Mouse (Mus musculus) ES-E14 (cell line): ENCODE data around the gene Ankrd11. TPM values are rescaled to one million over a fixed set of nuclear protein-coding genes. Genes with fewer than 3 reads are reported as not detected.

Experiments
- DNase-seq: peaks from one replicate; pipeline ENCODE4 v3.0.0-alpha.2; 2013; ENCODE audit warnings: low read depth, low spot score
- H3K27ac ChIP-seq: 2 replicates; pipeline ENCODE4 v1.5.1; 2012; ENCODE audit warnings: low read depth, mild to moderate bottlenecking, low read length, moderate library complexity, mixed read lengths; ENCODE audit not compliant: poor library complexity, insufficient read depth, severe bottlenecking
- H3K36me3 ChIP-seq: 2 replicates; pipeline ENCODE4 v1.6.1; 2012; ENCODE audit warnings: mild to moderate bottlenecking, low read length, moderate library complexity, mixed read lengths; ENCODE audit not compliant: control insufficient read depth, poor library complexity, insufficient read depth, severe bottlenecking
- H3K4me1 ChIP-seq, 2 experiments: fragments of 150-350 bp in 1 of 2; sonication (generic) in 1 of 2; 2 replicates each; pipeline ENCODE4 v1.6.1; 2012; ENCODE audit warnings: low read length in 2 of 2, mild to moderate bottlenecking in 1 of 2, mixed read lengths in 1 of 2; ENCODE audit not compliant: control insufficient read depth in 2 of 2, insufficient read depth in 2 of 2, poor library complexity in 1 of 2
- H3K4me3 ChIP-seq, 2 experiments: fragments of 150-350 bp in 1 of 2; sonication (generic) in 1 of 2; 2 replicates each; pipeline ENCODE4 v1.5.1; 2012; ENCODE audit warnings: low read length in 2 of 2, low read depth in 1 of 2, mild to moderate bottlenecking in 1 of 2, mixed read lengths in 1 of 2; ENCODE audit not compliant: insufficient read depth in 1 of 2, poor library complexity in 1 of 2, severe bottlenecking in 1 of 2
- H3K9ac ChIP-seq: 2 replicates; pipeline ENCODE4 v1.6.1; 2012; ENCODE audit warnings: low read depth, mild to moderate bottlenecking, low read length, mixed read lengths; ENCODE audit not compliant: poor library complexity, insufficient read depth, severe bottlenecking
- H3K9me3 ChIP-seq: fragments of 150-350 bp; sonication (generic); 2 replicates; pipeline ENCODE4 v1.6.1; 2012; ENCODE audit warnings: low read depth, mild to moderate bottlenecking, low read length; ENCODE audit not compliant: control insufficient read depth, insufficient read depth
- CHD2 ChIP-seq: IDR thresholded peaks from 2 replicates; pipeline ENCODE4 v1.6.1; 2014; ENCODE audit warnings: mild to moderate bottlenecking, low read depth, low read length, inconsistent platforms
- HCFC1 ChIP-seq: IDR thresholded peaks from 2 replicates; pipeline ENCODE4 v1.6.1; 2012; ENCODE audit warnings: low read length, inconsistent platforms, borderline replicate concordance; ENCODE audit not compliant: insufficient read depth
- MAFK ChIP-seq: IDR thresholded peaks from 2 replicates; pipeline ENCODE4 v1.6.1; 2014; ENCODE audit warnings: mild to moderate bottlenecking, low read depth, low read length, inconsistent platforms; ENCODE audit not compliant: insufficient read depth
- ZC3H11A ChIP-seq: IDR thresholded peaks from 2 replicates; pipeline ENCODE4 v1.6.1; 2012; ENCODE audit warnings: low read depth, mild to moderate bottlenecking, inconsistent platforms, low read length, borderline replicate concordance
- ZNF384 ChIP-seq: IDR thresholded peaks from 2 replicates; pipeline ENCODE4 v1.6.1; 2012; ENCODE audit warnings: low read depth, low read length, inconsistent platforms
- in situ Hi-C, 2 experiments: fragments of 600-800 bp; cut with MboI; formaldehyde crosslinking; loops; one replicate each; pipeline ENCODE4 v1.15.1; 2025; ENCODE audit warnings: low sequenced_read_pairs in 2 of 2, inconsistent platforms in 1 of 2; ENCODE audit not compliant: unreplicated experiment in 2 of 2
- total RNA-seq: library from RNA; depleted of rRNA; stranded (reverse); fragments of 300-350 nt; gene quantifications from 2 replicates; pipeline ENCODE4 v1.2.3, GENCODE M21; 2012

Gene Ankrd11
- total RNA-seq, 1 experiment, result 155 TPM

DNA sequence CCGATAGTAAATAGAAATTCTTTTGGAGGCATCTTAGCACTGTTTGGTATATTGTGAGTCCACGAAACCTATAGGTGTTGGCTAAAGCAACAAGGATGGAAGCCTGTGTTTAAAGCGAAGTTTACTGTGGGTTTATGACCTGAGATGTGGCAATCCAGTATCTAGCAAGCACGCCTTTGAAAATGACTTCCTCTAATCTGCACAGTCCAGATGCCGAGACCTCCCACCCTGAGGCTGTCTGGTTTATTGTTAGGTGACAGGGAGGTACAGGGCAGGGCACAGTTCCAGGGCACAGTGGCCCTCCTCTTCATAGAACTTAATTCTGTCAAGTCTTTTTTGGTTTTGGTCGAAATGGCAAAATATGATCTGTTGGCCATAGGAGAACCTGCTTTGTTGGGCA is 35.1 kb upstream of the Ankrd11 start:
- no peak overlapping the region for H3K4me3 ChIP-seq
- no peaks in the 10 kb centered on the region for H3K9me3 ChIP-seq
- H3K9ac ChIP-seq, result no peak overlapping the region
- peaks cover 44% of the 10 kb centered on the region for H3K36me3 ChIP-seq
- in situ Hi-C loops, result no loop called here
- 0 out of 4 replicates have a peak, but pooled peaks cover 0 to 3% of the 10 kb centered on the region in 2 experiments for H3K4me1 ChIP-seq
- no peak for DNase-seq
- TF ChIP-seq ZC3H11A (no peak), MAFK (no peak), HCFC1 (no peak), ZNF384 (no peak), CHD2 (no peak)
- no peak overlapping the region for H3K27ac ChIP-seq

DNA sequence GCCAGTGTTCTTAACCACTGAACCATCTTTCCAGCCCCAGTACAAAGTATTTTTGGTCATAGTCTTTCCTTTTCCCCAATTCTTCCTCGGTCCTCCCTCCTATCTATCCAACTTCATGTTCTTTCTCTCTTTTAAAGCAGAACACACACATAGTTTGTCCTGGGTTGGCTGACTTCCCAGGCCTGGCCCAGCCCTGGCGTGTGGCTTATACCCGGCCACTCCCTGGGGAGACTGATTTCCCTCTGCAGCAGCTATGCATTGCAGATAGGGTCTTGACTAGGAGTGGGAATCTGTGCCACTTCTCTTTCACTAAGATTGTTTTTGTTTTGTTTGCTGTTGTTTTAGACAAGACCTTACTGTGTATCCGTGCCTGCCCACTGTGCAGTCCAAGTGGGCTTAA is 29.1 kb upstream of the Ankrd11 start:
- no peak overlapping the region for H3K27ac ChIP-seq
- TF ChIP-seq ZC3H11A (no peak), MAFK (no peak), HCFC1 (no peak), CHD2 (no peak), ZNF384 (no peak)
- peaks cover 0 to 4% of the 10 kb centered on the region in 2 experiments; a peak in 1 of 4 replicates for H3K4me1 ChIP-seq
- in situ Hi-C loops, result no loop called here
- H3K36me3 ChIP-seq, result peaks cover 22% of the 10 kb centered on the region
- H3K9ac ChIP-seq, result no peak overlapping the region
- H3K4me3 ChIP-seq, result no peak overlapping the region
- no peak for DNase-seq
- no peaks in the 10 kb centered on the region for H3K9me3 ChIP-seq

DNA sequence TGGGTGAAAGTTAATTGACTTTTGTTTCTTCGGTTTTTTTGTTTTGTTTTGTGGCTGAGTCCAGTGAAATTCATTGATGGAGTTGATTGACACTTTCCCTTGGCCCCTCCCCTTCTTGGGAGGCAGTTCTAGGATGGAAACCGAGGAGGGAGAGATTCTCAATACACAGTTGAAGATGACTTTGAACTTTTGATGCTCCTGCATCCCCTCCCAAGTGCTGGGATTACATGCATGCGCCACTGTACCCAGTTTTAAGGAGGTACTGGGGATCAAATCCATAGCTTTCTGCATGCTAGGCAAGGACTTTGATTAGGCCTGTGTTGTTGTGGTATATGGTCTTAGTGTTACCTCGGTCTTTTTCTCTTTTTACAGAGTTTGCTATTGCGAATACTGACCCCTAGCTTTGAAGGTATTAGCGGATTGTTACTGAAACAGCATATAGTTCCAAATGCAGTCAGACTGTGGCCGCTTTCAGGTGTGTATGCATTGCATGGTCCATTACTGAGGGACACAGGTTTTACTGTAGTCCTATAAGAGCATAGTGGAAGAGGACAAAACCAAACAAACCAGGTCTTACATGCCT is 24.1 kb upstream of the Ankrd11 start:
- no peaks in the 10 kb centered on the region for H3K9me3 ChIP-seq
- peaks cover 0 to 4% of the 10 kb centered on the region in 2 experiments; a peak in 1 of 4 replicates for H3K4me1 ChIP-seq
- in situ Hi-C loops, result no loop called here
- DNase-seq, result peak; percentile 57
- H3K27ac ChIP-seq, result peak overlapping the region; percentile 90; the same call in 1 of the 2 replicates
- peak overlapping the region; percentile 93 to 96 for H3K4me3 ChIP-seq
- TF ChIP-seq HCFC1 (no peak), ZC3H11A (no peak), CHD2 (no peak), ZNF384 (no peak), MAFK (no peak)
- H3K36me3 ChIP-seq, result peaks cover 8% of the 10 kb centered on the region
- H3K9ac ChIP-seq, result peak overlapping the region; percentile 97

DNA sequence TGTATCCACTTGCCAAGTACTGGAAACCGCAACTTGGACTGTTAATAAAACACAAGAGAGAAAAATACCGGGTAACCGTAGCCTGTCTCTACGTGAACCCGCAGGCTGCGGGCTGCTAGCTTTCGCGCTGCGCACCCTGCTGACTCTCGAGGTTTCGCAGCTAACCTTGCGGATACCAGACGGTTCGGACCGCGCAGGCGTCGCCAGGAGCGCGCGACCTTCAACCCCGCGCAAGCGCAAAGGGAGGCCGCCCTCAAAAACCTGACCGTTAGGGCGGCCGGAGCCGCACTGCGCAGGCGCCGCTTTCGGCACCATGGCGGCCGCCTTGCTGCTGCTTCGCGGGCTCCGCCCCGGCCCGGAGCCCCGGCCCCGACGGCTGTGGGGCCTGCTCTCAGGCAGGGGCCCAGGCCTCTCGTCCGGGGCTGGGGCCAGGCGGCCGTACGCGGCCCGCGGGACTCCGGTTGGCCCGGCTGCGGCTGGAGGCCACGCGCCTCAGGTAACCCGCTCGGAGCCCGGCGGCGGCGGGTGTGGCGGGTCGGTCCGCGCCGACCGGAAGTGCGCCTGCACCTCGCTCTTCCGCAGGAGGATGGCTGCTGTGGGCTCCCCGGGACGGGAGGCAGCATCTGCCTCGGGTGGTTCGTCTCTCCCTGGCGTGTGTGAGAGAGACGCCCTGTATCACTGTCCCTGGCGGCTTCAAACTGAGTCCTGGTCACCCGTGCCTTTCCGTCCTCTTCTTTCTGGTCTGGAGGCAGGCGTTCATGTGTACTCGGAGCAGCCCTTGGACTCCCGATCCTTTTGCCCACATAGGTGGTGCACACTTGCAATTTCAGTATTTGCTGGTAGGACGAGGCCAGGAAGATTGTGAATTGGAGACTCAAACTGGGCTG is 23.4 kb upstream of the Ankrd11 start:
- peak overlapping the region; percentile 97 for H3K9ac ChIP-seq
- DNase-seq, result peak; percentile 87
- in situ Hi-C loops, result no loop called here
- TF ChIP-seq CHD2 (no peak), MAFK (0 out of 2 replicates have a peak, but pooled peaks have one; percentile 49), HCFC1 (peak; percentile 73)
- peaks cover 8% of the 10 kb centered on the region; the same call in 1 of the 2 replicates for H3K36me3 ChIP-seq
- H3K4me1 ChIP-seq, result peaks cover 0 to 4% of the 10 kb centered on the region in 2 experiments; a peak in 1 of 4 replicates
- peak overlapping the region; percentile 93 to 96 for H3K4me3 ChIP-seq
- H3K27ac ChIP-seq, result peak overlapping the region; percentile 90
- no peaks in the 10 kb centered on the region for H3K9me3 ChIP-seq
